8 mouse cellular contexts compared by ENCODE assay signal in the genomic region with DNA sequence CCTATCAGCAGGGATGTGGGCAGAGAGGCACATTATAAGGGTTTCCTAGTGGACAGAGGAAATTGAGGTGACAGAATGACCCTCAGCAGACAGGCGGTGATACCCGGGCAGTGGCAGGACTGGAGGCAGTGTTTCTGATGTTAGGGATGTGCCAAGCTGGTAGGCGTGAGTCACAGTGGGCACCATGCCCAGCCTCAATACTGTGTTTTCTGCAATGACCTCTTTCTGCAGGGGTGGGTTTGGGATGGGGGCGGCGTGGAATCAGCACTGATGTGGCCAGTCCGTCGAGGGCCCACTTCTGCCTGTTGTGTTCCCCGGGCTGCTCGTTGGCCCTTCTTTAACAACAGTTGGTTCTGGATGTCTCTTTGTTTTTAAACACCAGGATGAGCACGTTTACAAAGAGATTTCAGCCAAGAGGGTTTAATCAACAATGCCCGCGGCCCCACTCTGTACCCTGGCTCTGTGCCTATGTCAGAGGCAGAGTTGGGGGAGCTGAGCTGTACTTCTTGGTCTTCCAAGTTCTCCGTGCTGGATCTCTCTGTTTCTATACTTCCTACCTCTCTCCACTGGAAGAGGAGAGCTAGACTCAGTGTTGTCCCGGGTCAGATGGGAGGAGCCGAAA. TPM values are rescaled to one million over a fixed set of nuclear protein-coding genes. Genes with fewer than 3 reads are reported as not detected.
DNase-seq lines count a peak whose midpoint lies in the region; ATAC-seq lines count a peak whose summit lies in the region.

No protein-coding gene starts in this region.

- H3K4me2 ChIP-seq in forebrain, embryonic 14.5 days (ENCODE audit: low read length) = no peak overlapping the region

- peaks cover 19% of the 10 kb centered on the region for H3K27me3 ChIP-seq in forebrain, embryonic 14.5 days (replicated peaks; ENCODE audit: control insufficient read depth, insufficient read depth, low read length)

- H3K27ac ChIP-seq in forebrain, embryonic 14.5 days (ENCODE audit: low read depth, low read length) = no peak overlapping the region

- H3K9me3 ChIP-seq in forebrain, embryonic 14.5 days (replicated peaks; ENCODE audit: control insufficient read depth, low read length) = no peaks in the 10 kb centered on the region

- ATAC-seq in forebrain, embryonic 14.5 days = 0 out of 2 replicates have a peak, but pooled peaks have one; percentile 29

- WGBS in forebrain, embryonic 14.5 days = 35% methylated on average over 15 of the region's 15 CpGs

- peaks cover 11% of the 10 kb centered on the region for H3K4me1 ChIP-seq in forebrain, embryonic 14.5 days (ENCODE audit: control insufficient read depth, insufficient read depth, low read length)

- no peak overlapping the region for H3K4me3 ChIP-seq in forebrain, embryonic 14.5 days (ENCODE audit: low read depth, low read length)

- H3K36me3 ChIP-seq in forebrain, embryonic 14.5 days (ENCODE audit: control insufficient read depth, insufficient read depth, low read length) = no peaks in the 10 kb centered on the region

- no peak overlapping the region for H3K9ac ChIP-seq in forebrain, embryonic 14.5 days (ENCODE audit: low read length)

- peak; percentile 59 for DNase-seq in ovary, postnatal 36 days (ENCODE audit: low spot score)
- no peak for DNase-seq in ovary, postnatal 10 days (ENCODE audit: low spot score)
- peak; percentile 87 for DNase-seq in adrenal gland, postnatal 10 days
- peak; percentile 62 for DNase-seq in forebrain, embryonic 14.5 days (ENCODE audit: low spot score)
- peak; percentile 40 to 61 for DNase-seq in kidney, postnatal 4 days
- DNase-seq in lung, postnatal 4 days = peak; percentile 57 to 73
- DNase-seq in embryo, embryonic 10.5 days (ENCODE audit: low spot score) = no peak
- no peak for DNase-seq in gastrocnemius, postnatal 25 days

RNA-seq across cellular contexts. Expression of gene Arhgap23, which starts 25.8 kb away (rescaled TPM):
- total RNA-seq in adrenal gland, postnatal 10 days (2021) = 10 to 100 TPM; 30.9 to 32.3 TPM
- 5.4 and 6.3 TPM in 2 replicates for polyA plus RNA-seq in forebrain, embryonic 14.5 days (2014; fragmentation: Nextera tagmentation; extraction: Ambion mirVana)
- 1 to 10 TPM; 6.5 to 7.1 TPM for total RNA-seq in gastrocnemius, postnatal 25 days (2021)

RNA-seq across cellular contexts. Expression of gene 4933428G20Rik, which starts 59.0 kb away (rescaled TPM):
- under 1 TPM in 1 of 2 experiments, not detected in 1; 0.18 TPM for total RNA-seq in adrenal gland, postnatal 10 days (2021)
- polyA plus RNA-seq in forebrain, embryonic 14.5 days (2014; fragmentation: Nextera tagmentation; extraction: Ambion mirVana) = 0.40 TPM in 1 of 2 replicates, not detected in the other
- not detected for total RNA-seq in gastrocnemius, postnatal 25 days (2021)

Comparison
In these comparisons a context has a peak if more than half of its experiments do, and no peak if none do; other contexts are left out.
1. DNase-seq: peak in ovary, postnatal 36 days (single experiment), adrenal gland, postnatal 10 days (single experiment), forebrain, embryonic 14.5 days (single experiment), kidney, postnatal 4 days (2 of 2) and lung, postnatal 4 days (2 of 2); none in ovary, postnatal 10 days (single experiment), embryo, embryonic 10.5 days (single experiment) and gastrocnemius, postnatal 25 days (single experiment).